Mouse (Mus musculus) gastrocnemius, adult 18-20 months (tissue): ENCODE measurements around the gene Podn. TPM values are rescaled to one million over a fixed set of nuclear protein-coding genes. Genes with fewer than 3 reads are reported as not detected.
A peak's percentile ranks its signal among the peaks of the same experiment; 100 is the strongest.
"Not testable (repeated sequence)": the region's sequence is repeated elsewhere in the genome, so short reads cannot be mapped to it uniquely, and the experiment has no call there.

ENCODE experiments used
- DNase-seq: peaks from one replicate; pipeline ENCODE4 v3.0.0; 2021; ENCODE audit warnings: low spot score
- total RNA-seq, 2 experiments: library from RNA; stranded (reverse); gene quantifications; 2 replicates each; pipeline ENCODE4 v1.2.3; 2021

Gene Podn
- total RNA-seq, 2 experiments from 2014 or later: 8.0 to 9.5 TPM

GRCm38 (mm10) chr4:108079191-108079590, 17.1 kb downstream of the Podn start:
- DNase-seq: not testable (repeated sequence)

GRCm38 (mm10) chr4:108077224-108077955, 18.9 kb downstream of the Podn start:
- no peak for DNase-seq

- DNase-seq: no peak
Measured at GRCm38 (mm10) chr4:108074204-108074823, 21.9 kb downstream of the Podn start.

- DNase-seq: no peak
Measured at GRCm38 (mm10) chr4:108072086-108072485, 24.2 kb downstream of the Podn start.

- DNase-seq: peak; percentile 95
Measured at GRCm38 (mm10) chr4:108071235-108071901, 24.9 kb downstream of the Podn start.

- no peak for DNase-seq
Measured at GRCm38 (mm10) chr4:108070723-108071122, 25.5 kb downstream of the Podn start.

GRCm38 (mm10) chr4:108070286-108070685, 26.0 kb downstream of the Podn start:
- DNase-seq: no peak

- DNase-seq: no peak
Measured at GRCm38 (mm10) chr4:108068081-108068480, 28.2 kb downstream of the Podn start.

- DNase-seq: no peak
Measured at GRCm38 (mm10) chr4:108067261-108067660, 29.0 kb downstream of the Podn start.

GRCm38 (mm10) chr4:108066569-108066968, 29.7 kb downstream of the Podn start:
- no peak for DNase-seq

GRCm38 (mm10) chr4:108065176-108065844, 30.9 kb downstream of the Podn start:
- no peak for DNase-seq

GRCm38 (mm10) chr4:108063616-108064015, 32.6 kb downstream of the Podn start:
- no peak for DNase-seq

- DNase-seq: no peak
Measured at GRCm38 (mm10) chr4:108062524-108062923, 33.7 kb downstream of the Podn start.

GRCm38 (mm10) chr4:108060774-108061173, 35.5 kb downstream of the Podn start:
- DNase-seq: no peak

- no peak for DNase-seq
Measured at GRCm38 (mm10) chr4:108059601-108060379, 36.5 kb downstream of the Podn start.

- DNase-seq: no peak
Measured at GRCm38 (mm10) chr4:108058166-108058565, 38.1 kb downstream of the Podn start.

GRCm38 (mm10) chr4:108057247-108057646, 39.0 kb downstream of the Podn start:
- DNase-seq: no peak

GRCm38 (mm10) chr4:108055873-108056272, 40.4 kb downstream of the Podn start:
- no peak for DNase-seq

- DNase-seq: no peak
Measured at GRCm38 (mm10) chr4:108052673-108053072, 43.6 kb downstream of the Podn start.

- DNase-seq: peak; percentile 43
Measured at GRCm38 (mm10) chr4:108051687-108052274, 44.5 kb downstream of the Podn start.

GRCm38 (mm10) chr4:108046136-108046535, 50.1 kb downstream of the Podn start:
- no peak for DNase-seq
